Mouse (Mus musculus): ENCODE measurements around the gene Slc22a14.
"Not testable (repeated sequence)": the region's sequence is repeated elsewhere in the genome, so short reads cannot be mapped to it uniquely, and the experiment has no call there.

Slc22a14 gene

GRCm38 (mm10) chr9:119260825-119261224 is 104.5 kb downstream of the Slc22a14 start:
- DNase-seq (ENCODE audit: low spot score) = no peak

DNA sequence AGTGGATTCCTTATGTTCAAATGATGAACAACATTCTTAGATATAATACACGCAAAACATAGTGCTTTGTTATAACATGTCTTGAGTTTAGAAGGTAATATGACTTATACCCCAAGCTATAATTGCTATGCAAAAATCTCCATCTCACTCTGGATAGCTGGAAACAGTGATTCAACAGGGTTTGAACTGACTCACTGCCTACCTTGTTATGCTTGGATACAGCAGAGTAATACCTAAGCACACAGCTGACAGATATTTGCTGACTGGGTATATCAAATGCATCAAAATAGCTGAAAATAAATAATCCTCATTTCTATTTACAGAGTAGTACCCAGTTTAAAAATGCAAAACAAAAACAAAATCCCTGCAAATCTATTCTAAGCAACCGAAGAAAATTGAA is 106.6 kb downstream of the Slc22a14 start:
- no peak for DNase-seq (ENCODE audit: low spot score)

DNA sequence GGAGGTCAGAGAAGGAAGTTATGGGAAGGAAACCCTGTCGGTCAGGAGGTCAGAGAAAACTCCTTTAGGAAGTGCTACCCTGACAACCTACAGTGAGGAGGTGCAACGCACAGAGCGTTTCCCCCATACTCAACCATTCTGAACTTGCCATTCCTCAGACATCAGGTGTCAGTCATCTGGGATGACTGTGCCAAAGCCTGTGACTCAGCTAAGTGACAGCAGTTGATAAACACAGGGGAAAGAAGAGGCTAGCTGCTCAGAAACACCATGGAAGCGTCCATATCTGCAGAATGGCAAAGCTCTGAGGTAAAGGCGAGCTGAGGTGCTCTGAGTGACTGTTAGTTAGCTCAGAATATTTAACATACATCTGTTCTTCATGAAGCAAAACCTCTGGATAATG is 107.2 kb downstream of the Slc22a14 start:
- no peak for DNase-seq (ENCODE audit: low spot score)

GRCm38 (mm10) chr9:119256161-119256560 is 109.2 kb downstream of the Slc22a14 start:
- no peak for DNase-seq (ENCODE audit: low spot score)

- no peak for DNase-seq (ENCODE audit: low spot score)
These were observed 110.3 kb downstream of the Slc22a14 start for GRCm38 (mm10) chr9:119255096-119255495.

- DNase-seq (ENCODE audit: low spot score) = no peak
These were observed 111.2 kb downstream of the Slc22a14 start for GRCm38 (mm10) chr9:119254187-119254586.

- DNase-seq (ENCODE audit: low spot score) = no peak
These were observed 117.4 kb downstream of the Slc22a14 start for GRCm38 (mm10) chr9:119247996-119248395.

- no peak for DNase-seq (ENCODE audit: low spot score)
These were observed 118.5 kb downstream of the Slc22a14 start for GRCm38 (mm10) chr9:119246826-119247225.

- DNase-seq (ENCODE audit: low spot score) = no peak
These were observed 121.4 kb downstream of the Slc22a14 start for GRCm38 (mm10) chr9:119243981-119244380.

GRCm38 (mm10) chr9:119241169-119241865 is 124.0 kb downstream of the Slc22a14 start:
- DNase-seq (ENCODE audit: low spot score) = no peak

DNA sequence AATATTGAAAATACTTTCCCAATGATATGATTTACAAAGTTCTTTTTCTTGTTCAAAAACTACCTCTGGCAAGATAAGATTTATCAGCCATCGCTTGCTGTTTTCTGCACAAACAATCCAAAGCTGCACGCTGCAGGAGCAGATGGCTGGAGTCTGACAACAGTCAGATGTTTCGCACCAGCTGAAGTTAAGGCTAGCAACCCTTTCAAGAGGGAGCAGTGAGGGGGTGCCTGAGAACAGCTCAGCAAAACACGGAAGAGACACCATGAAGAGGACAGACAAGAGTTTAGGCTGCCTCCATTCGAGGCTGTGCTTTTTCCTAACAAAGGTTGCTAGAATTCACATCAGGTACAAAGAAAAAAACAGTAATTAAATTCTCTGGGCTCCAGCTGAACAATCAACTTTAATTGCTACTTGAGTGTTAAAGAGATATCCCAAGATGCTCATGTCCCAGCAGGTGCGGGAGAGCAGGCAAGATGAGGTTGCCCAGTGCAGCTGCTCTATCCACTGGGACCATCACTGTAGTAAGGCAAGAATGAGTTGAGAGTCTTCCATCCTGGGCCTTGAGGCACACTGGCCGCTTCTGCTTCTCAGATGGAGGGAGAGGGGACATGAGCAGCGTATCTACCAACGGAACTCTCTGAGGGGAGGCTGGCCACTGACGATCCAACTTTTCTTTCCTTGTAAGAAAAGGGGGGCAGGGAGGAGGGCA is 124.9 kb downstream of the Slc22a14 start:
- DNase-seq (ENCODE audit: low spot score) = no peak

- no peak for DNase-seq (ENCODE audit: low spot score)
These were observed 126.1 kb downstream of the Slc22a14 start for GRCm38 (mm10) chr9:119239274-119239673.

DNA sequence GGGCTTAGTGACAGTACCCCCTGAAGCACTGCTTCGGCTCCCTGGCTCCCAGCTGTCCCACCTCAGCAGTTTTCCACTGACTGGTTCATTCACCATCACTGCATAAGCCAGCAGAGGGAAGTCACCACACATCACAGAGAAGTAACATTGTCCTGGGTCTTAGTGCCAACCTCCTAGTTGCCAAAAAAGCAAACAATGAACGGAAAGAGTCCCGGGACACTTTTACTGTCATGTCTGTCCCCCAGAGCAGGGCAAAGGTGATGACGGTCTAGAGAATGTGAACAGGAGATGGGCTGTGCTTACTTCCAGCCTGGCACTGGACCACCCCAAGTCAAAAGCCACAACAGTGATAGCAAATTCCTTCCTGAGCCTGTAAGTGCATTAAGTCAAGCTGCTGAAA is 126.6 kb downstream of the Slc22a14 start:
- DNase-seq (ENCODE audit: low spot score) = no peak

- no peak for DNase-seq (ENCODE audit: low spot score)
These were observed 133.8 kb downstream of the Slc22a14 start for GRCm38 (mm10) chr9:119231552-119231951.

DNA sequence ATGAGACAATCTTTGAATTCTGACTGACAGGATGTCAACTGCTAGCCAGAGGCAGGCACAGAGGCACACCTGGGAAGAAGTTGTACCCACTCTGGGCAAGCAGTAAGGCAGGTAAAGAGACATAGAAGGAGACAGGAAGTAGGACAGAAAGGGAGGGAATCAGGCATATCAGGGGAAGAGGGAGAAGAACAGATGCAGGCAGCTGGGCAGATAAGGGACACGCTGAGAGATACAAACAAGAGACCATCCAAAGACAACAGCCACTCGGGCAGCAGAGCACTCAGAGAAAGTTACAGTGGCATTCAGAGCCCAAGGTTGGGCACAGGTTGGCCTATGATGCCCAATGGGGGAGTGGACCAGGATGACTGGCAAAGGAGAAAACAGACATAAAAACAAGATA is 134.5 kb downstream of the Slc22a14 start:
- no peak for DNase-seq (ENCODE audit: low spot score)

DNA sequence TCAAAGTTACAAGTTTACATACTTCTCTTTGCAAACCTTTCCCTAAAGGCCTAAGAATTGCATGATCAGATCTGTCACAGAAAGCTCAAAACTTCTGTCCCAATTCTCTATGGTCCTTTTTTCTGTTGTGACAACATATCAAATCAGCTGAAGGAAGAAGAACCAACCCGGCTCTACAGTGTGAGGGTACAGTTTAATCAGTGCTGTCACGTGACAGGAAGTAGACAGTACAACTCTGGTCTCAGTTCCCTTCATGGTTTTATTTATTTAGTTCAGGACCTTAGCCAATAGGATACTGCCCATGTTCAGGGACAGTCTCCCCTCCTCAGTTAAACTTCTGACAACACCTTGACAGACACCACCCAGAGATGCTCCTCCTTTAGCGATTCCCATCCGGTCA is 145.1 kb downstream of the Slc22a14 start:
- DNase-seq (ENCODE audit: low spot score) = no peak

GRCm38 (mm10) chr9:119219667-119220066 is 145.7 kb downstream of the Slc22a14 start:
- no peak for DNase-seq (ENCODE audit: low spot score)

- DNase-seq (ENCODE audit: low spot score) = not testable (repeated sequence)
These were observed 150.0 kb downstream of the Slc22a14 start for GRCm38 (mm10) chr9:119215341-119215740.

DNA sequence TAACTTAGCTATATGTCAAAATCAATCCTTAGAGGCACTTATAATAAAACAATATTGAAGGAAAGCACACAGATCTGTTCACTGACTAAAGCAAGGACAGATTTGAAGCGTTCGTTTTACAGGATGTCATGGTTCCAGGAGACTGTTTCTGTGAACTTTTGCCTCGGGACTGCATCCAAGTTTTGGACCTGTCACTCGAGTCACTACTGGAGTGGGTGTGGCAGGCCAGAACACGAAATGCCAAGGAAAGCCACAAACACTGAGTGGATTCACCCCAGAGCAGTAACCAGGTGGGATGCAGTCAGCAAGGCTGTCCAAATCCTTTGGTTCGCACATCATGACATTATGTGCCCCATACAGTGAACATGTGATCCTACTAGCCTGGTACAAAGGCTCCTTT is 150.8 kb downstream of the Slc22a14 start:
- no peak for DNase-seq (ENCODE audit: low spot score)

DNA sequence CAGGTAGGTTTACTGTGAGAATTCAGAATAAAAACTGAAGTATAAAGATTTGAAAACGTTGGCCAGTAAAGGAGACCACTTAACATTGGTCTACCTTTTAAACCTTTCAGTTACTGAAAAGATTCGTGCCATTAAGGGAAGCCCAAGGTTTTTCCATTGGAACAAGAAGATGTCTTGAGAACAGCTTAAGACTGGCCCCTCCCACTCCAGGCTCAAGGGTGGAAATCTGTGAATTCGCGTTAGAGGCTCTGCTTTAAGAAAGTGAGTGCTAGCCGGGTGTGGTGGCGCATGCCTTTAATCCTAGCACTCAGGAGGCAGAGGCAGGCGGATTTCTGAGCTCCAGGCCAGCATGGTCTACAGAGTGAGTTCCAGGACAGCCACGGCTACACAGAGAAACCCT is 152.4 kb downstream of the Slc22a14 start:
- no peak for DNase-seq (ENCODE audit: low spot score)

DNA sequence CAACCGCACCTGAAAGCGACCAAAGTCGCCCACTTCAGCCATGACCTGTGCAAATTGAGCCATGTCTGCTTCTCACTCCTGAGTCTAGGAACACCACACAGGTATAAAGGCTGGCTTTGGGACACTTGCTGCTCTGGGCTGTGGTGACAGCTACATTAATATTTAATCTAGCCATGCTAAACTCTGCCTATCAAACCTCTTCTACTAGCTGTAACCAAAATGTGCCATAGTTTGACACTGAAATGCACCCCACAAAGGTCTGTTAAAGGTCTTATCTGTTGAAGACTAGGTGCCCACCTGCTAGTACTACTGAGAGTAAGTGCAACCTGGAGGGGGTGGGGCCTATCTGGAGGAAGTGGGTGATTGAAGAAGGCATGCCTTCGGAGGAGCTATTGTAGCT is 156.4 kb downstream of the Slc22a14 start, which contains the start of gene Slc22a13:
Gene Slc22a13 (minus strand): TSS at position 101 of the 400 bp plus-strand sequence.
- no peak for DNase-seq (ENCODE audit: low spot score)

DNA sequence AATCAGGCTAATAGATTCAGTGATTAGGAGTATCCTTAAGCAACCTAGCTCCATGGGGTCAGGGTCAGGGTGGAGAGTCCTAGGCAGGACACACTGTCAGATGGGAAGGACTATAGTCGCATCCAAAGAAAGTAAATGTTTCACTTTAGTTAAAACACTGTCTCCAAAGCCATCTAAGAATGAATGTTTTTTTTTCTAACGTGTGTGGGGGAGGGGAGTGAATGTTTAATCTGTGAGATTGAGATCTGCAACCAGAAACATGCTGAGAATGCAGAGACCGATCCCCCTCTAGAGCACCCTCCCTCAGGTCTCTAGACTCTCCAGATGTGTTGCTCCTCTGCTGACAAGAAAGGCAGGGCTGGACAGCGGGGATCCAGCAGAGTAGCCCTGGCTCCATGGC is 158.2 kb downstream of the Slc22a14 start:
- no peak for DNase-seq (ENCODE audit: low spot score)

- no peak for DNase-seq (ENCODE audit: low spot score)
These were observed 158.7 kb downstream of the Slc22a14 start for GRCm38 (mm10) chr9:119206666-119207065.

DNA sequence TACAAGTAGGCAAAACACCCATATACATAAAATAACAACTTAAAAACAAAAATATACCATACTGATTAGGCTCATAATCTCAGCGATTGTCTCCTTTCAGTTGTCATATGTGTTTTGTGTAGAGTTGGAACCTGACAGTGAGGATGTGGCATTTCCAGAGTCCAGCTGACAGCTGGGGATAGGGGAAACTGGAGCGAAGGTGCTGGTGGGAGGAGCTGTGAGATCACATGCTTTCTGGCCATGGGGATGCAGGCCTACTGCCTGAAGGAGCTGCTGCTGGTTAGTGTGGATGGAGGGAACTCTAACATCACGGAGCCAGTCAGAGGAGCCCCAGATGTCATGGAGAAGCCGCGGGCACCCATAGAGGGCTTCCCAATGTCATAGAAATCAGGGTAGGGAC is 159.6 kb downstream of the Slc22a14 start:
- no peak for DNase-seq (ENCODE audit: low spot score)
